Mouse (Mus musculus): ENCODE results near the gene Map2k1.

- no peak for TF ChIP-seq POLR2A (IDR thresholded peaks at IDR 0.05; ENCODE audit: extremely low read depth, insufficient read depth, low read length)
- TF ChIP-seq CTCF (IDR thresholded peaks at IDR 0.05; ENCODE audit: extremely low read depth, insufficient read depth, low read length): no peak
These were observed 7.6 kb upstream of the Map2k1 start for GRCm38 (mm10) chr9:64261023-64261422.

Data from cortical plate, adult 2 months (tissue).